Mouse (Mus musculus): ENCODE results near the gene Bcl9. TPM values are rescaled to one million over a fixed set of nuclear protein-coding genes. Genes with fewer than 3 reads are reported as not detected.

The Bcl9 gene
- 6.9 and 15.1 TPM in 2 replicates for polyA plus RNA-seq (2012; rRNA removed)

DNA sequence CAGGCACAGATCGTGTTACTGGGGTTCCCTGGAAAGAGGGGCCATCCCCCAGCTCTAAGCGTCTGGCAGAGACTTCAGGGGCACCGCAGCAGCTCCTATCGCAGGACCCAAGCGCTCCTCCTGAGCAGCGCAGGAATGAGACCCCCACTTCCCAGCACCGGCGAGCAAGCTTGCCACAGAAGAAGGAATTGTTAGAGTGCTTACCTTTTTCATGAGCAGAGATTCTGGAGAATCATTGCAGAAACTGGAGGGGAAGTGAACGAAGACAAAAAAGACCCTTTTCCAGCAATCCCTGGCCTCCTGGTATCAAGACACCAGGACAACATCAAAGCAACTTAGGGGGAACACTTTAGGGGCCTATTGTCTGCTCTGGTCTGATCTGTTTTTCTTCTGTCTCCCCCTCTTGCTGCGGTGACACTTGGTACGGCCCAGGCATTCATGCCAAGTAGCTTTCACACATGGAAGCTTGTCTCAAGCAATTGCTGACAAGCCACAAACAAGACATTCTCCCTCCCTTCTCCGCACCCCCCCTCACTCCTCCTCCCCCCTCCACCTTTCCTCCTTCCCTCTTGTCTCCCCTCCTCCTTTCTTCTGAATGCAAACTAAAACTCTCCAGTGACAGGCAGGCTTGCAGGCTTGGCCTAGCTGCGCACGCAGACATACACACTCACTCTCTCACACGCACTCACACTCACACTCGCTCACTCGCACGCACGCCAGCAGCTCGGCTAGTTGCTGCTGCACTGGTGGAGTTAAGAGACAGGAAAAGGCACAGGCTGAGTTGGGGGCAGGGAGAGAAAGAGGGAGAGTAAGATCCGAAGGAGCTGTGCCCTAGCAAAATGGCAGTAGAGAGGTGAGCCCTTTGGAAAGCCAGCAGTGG is at the start of gene Bcl9:
Gene Bcl9, minus strand, starts transcription at position 365 of the 880 bp plus-strand sequence.
- peak; percentile 47 for DNase-seq (ENCODE audit: low spot score)

DNA sequence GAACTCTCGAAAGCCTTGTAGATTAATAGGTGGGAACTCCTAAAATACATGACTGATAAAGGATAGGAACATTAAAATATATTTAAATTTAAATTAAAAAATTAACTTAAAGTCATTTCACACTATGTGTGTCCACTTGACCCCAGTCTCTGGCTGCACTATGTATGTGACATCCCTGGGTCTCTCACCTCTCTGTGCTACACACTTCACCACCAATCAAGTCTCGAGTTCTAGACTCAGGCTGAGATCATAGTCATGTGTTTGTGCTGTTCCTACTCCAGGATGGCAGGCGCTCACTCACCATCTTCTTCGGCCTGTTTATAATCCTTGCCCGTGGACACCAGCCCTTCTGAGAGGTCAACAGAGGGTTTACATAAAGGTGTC is 41.5 kb upstream of the Bcl9 start:
- DNase-seq (ENCODE audit: low spot score) = no peak

DNA sequence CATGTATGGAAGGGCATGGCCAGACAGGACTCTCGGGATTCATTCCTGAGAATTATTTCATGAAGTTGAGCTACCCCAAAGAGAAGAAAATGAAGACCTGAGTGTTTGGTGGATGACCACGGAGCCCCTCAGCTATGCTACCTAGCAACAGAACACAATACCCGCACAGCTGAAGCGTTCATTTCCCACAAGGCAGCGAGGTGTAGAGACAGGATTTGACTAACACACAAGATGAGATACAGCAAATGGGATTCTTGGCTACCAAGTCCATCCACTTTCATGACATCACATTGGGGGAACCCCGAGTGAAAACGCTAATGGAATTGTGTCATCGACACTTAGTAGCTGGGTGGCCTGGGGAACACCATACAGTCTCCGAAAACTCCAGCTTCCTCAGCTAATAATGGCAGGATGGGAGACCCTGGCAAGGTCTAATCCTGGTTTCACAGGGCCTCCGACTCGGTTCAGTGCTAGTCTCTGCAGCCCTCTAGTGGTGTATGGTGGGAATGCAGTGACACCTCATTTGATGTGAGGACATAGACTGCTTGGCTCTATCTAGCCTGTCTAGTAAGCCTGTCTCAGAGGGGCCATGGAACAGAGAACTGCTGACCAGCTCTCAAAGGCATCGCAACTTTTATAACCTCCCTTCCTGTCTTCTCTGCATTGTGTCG is 40.9 kb upstream of the Bcl9 start:
- peak; percentile 68 for DNase-seq (ENCODE audit: low spot score)

DNA sequence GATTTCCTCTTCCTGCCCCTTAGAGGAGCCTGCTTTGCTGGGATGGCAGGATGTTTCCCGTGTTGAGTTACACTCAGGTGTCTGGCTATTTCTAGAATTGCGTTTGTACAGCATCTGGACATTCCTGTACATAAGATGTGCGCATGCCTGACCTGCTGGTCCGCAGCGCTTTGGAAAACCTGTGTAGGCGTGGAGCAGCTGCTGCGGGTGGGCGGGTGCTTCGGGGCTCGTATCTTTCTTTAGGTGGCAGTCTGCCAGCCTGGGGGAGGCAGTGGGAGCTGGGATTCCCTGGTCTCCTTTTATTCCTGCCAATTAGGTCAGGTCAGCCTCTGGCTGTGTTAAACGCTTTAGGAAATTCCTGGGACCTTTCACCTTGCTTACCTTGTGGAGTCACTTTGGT is 39.6 kb upstream of the Bcl9 start:
- DNase-seq (ENCODE audit: low spot score) = no peak

DNA sequence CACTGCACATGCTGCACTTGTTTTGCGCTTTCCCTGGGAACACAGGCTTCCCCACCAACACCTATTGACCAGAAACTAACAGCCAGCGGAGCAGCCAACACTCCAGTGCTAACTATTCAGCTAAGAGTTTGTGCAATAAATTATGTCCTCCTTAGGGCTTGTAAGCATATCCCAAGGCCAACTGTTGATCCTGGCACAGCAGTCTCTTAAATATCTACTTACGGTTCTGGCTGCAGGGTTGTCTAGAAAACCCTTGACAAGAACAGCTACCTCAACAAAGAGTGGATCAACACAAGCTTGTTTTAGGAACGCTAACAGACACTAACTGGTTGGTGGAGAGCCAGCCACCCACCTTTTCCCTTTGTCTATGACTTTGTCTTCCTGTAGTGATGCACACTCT is 38.6 kb upstream of the Bcl9 start:
- DNase-seq (ENCODE audit: low spot score) = no peak

DNA sequence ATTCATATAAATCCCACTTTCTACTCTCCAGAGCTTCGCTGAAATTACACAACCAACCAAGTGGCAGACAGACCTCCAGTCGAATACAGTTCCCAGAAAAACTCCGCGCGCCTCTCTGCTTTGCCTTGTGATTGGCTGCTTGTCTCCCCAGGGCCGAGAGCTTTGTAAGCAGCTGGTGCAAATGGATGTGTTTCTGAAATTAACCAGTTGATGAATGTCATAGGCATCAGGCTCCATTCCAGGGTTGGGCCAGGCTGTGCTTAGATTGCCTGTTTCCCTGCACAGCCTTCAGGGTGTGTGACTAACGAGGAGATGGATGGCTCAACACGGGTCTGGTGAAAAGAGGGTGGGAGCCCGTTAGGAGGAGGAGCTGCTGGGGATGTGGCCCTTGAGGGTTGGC is 36.9 kb upstream of the Bcl9 start:
- DNase-seq (ENCODE audit: low spot score) = no peak

DNA sequence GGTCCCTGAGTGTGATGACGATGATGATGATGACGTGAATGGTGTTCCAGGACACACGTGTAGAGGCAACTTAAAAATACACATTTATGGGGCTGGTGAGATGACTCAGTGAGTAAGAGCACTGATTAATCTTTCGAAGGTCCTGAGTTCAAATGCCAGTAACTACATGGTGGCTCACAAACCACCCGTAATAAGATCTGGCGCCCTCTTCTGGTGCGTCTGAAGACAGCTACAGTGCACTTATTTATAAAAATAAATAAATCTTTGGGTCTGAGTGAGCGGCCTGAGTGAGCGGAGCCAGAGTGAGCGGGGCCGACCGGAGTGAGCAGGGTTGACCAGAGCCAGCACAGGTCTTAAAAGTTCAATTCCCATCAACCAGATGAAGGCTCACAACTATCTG is 34.5 kb upstream of the Bcl9 start:
- DNase-seq (ENCODE audit: low spot score) = no peak

DNA sequence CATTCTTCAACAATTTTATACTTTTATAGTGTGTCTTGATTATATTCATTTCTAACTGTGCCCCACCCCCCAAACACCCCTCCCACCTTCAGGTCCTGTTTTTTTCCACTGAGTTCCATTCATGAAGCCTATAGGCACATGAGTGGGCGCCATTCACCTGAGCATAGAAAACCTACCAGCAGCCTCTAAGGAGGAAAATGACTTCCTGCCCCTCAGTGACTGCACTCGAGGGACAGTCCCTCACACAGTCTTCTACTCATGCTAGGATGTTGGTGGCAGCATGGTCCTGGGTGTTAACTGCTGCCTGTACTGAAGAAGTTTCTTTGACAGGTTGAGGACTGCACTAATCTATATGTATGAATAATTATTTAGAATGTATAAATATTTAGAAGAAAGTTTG is 30.1 kb upstream of the Bcl9 start:
- no peak for DNase-seq (ENCODE audit: low spot score)

DNA sequence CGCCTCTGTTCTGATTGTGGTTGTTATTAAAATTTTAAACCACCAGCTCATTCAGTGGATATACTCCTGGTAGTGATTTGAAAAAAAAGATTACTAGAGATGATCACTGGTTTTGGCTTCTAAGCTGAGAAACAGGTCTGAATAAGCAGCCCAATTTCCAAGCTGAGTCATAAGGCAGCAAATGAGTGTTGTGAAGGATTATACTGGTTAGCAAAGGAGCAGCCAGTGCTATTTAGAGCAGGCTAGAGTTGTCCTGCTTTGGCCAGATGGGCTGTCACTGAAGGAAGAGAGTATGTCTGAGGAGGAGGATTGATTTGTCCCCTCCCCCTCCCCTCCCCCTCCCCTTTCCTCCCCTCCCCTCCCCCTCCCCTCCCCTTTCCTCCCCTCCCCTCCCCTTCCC is 29.6 kb upstream of the Bcl9 start:
- no peak for DNase-seq (ENCODE audit: low spot score)

DNA sequence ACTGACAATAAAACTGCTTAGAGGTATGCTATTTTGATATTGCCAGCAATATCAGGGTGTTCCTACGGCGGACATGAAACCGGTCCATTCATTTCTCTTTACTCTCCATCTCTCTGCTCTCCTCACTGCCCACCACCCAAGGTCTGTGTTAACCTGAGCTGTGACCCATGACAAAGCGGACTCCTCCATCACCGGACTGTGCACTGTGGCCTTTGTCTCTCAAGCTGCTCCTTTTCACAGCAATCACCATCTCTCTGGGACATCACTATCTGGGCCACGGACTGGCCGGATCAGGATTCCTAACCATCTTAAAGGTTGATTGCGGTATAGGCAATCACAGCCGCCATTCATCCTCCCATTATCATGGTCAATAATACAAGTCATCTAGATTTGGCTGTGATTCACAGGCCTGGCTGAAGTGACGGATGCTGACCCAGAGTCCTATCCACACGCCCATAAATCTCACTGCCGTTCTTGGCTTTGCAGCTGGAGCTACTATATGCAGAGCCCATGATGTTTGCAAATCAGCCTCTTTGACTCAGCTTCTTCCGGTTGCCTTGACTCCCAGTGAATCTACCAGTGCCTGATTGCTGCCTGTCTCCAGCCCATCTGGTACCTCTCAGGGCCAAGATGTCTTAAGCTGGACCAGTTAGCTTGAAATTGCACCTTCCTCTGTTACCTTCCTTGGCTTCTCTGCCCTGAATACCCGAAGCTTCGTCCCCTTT is 28.1 kb upstream of the Bcl9 start:
- DNase-seq (ENCODE audit: low spot score) = no peak

DNA sequence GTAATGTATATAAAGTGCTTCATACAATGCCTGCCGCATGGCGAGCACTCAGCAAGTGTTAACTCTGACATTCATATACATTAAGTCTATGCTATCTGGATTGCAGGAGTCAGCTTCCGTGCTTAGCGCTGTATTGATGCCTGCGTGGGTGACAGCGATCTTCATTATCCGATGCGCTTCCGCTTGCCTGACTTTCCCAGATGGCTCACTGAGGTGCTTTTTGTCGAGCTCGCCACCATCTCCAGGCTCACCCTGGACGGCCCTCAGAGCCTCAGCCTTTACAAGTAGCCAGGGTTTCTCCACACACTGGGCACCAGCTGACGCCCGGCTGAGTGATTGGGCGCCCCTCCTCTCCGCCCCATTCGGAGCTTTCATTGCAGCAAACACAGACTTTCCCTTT is 26.3 kb upstream of the Bcl9 start:
- no peak for DNase-seq (ENCODE audit: low spot score)

DNA sequence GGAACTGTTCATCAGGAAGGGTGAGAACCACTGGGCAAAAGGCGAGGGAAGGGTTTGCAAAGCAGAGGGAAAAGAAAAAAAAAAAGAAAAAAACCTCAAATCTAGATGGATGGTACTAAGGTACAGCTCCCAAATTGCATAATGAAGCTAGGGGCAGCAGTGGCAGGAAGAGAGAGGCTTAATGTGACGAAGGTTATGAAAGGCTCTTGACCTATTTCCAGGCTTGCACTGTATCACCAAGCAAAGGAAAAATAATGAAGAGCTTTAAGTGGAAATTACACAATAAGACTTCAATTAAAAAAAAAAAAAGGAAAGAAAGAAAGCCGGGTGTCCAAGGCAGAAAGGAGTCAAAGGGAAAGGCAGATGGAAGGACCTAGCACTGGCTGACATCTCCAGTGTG is 19.6 kb upstream of the Bcl9 start:
- DNase-seq (ENCODE audit: low spot score) = no peak

DNA sequence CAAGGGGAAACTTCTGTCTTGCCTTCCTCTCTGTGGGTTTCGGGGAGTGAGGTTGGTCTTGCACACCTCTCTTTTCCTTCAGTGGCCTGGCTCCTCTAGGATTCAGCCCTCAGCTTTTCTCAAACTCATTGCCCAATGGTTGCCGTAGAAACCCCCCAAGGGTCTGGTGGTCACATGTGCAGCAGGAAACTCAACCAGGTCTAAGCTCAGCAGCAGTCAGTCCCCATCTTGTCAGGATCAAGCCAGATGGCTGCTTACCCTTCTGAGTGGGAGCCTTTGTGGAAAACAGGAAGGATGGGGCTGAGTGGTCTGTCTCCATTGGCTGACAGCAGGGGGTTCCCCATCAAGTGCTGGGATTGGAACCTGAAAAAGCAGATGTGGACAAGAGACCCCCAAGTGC is 15.7 kb upstream of the Bcl9 start:
- DNase-seq (ENCODE audit: low spot score) = no peak

DNA sequence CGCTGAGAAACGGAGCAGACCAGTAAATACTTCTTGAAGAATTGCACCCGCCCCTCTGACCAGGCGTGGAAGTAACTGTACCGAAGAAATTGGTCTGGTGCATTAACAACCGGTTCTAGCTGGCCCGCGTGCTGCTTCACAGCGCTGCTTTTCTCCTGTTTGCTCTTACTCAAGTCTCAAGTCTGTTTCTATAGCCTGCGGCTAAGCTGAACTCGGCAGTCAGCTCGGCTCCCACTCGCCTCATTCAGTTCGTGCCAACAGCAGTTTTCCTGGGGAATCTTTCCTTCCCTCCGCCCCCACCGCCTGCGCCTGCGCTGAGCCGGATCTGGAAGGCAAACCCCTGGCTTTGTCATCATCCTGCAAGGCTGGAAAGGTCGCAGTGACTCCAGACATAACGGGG is 14.3 kb upstream of the Bcl9 start:
- DNase-seq (ENCODE audit: low spot score) = peak; percentile 27

DNA sequence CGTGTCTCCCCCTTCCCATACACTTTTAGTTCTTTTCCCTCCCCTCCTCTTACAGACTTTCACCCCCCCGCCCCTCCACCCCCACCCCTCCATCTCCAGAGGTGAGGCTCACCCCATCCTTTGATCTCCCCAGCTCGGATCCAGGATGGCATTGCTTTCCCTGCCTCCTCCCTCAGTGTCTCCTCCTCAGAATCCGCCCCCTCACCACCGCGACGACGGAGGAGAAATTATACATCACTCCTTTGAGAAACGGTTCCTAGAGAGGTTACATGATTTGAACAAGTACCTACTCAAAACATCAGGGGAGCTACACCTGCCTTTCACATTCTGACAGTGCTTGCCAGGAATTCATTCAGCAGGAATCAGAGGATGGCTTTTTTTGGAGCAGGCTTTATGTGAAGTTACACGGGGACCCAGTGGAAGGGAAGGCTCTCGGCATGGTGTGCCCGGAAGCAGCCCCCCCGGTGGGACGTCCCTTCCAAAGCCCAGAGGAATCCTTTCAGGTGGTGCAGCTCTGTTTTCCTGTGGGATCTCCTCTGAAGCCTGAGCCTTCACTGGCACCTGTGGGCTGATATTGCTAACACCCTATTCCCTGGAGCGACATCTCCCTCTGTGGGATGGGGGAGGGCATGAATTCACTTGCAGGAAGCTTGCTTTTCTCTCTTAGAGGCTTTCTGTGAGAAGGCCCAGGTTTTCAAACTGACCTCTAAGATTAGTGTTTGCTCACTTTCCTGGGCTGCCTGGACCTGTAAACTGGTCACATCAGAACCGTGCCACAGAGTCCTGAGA is 12.2 kb upstream of the Bcl9 start:
- no peak for DNase-seq (ENCODE audit: low spot score)

DNA sequence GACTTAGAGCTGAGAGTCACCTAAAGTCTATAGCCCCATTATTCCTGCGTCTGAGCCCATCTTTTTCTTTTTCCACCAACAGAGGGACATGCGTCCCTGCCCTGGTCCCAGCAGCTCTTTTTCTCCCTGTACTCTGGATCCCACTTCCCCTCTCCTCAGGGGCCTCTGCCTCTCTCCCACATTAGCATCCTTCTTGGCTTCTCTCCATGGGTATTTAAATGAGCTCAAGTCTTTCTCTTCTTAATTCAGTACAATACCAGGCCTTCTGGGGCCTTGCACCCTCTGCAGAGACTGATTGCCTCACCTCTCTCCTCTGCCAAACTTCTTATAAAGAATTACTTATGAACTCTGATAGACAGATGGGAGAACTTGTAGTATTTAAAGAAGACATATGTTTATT is 10.7 kb upstream of the Bcl9 start:
- DNase-seq (ENCODE audit: low spot score) = no peak

DNA sequence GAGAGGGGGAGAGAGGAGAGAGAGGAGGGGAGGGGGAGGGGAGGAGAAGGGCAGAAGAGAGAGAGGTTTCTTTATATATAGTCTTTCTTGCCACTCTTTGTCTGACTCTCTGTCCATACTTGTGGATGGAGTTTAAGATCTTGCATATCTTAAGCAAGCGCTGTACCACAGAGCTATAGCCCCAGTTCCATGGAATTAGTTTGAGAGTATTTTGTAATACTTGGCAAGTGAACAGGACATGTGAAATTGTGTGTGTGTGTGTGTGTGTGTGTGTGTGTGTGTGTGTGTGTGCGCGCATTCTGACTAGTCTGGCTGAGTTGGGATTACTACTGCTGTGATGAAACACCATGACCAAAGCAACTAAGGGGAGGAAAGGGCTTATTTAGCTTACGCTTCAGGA is 8.2 kb upstream of the Bcl9 start:
- DNase-seq (ENCODE audit: low spot score) = no peak

DNA sequence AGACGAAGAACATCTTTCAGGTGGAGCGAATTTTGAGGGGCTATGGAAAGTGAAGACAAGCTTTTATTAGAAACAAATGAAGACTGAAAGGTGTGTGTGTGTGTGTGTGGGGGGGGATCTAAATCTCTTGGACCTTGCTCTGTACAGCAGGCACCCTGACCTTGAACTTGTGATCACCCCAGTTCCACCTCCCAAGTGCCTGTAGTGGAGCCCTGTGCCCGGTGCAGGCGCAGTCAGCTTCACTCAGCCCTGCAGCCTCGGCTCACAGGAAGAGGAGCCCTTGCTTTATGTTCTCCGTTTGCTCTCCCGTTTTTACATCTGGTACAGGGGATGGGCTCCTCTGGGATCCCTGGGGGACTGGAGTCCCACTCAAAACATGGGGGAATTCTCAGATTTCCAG is 3.9 kb upstream of the Bcl9 start:
- no peak for DNase-seq (ENCODE audit: low spot score)

DNA sequence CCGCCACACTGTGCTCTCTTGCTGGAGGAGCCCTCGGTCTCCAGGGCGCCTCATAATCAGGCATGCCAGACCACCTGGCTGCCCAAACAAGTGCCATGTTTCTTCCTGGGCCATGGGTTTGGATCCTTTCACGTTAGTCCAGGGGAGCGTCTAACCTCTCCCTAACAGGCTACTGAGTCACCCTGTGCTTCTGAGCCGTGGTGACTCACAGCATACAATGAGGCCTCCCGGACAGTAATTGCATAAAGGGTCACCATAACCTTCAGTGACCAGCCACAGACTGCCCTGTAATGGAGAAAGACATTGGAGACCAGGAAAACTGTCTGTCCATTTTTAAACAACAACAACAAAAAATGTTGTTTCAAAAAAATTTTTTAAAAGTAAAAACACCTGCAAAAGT is 2.7 kb upstream of the Bcl9 start:
- no peak for DNase-seq (ENCODE audit: low spot score)

DNA sequence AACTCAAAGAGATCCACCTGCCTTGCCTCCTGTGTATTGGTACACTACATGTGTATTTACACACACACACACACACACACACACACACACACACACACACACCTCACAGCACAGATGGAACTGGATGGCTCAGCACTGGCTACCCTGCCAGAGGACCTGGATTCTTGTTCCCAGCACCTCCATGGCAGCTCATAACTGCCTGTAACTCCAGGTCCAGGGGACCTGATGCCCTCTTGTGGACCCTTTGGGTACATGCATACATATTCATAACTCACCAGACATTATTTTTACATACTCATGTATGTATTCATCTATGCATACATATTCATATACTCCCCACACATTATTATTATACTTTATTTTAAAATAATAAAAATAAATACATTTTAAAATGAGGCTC is 2.2 kb upstream of the Bcl9 start:
- no peak for DNase-seq (ENCODE audit: low spot score)

DNA sequence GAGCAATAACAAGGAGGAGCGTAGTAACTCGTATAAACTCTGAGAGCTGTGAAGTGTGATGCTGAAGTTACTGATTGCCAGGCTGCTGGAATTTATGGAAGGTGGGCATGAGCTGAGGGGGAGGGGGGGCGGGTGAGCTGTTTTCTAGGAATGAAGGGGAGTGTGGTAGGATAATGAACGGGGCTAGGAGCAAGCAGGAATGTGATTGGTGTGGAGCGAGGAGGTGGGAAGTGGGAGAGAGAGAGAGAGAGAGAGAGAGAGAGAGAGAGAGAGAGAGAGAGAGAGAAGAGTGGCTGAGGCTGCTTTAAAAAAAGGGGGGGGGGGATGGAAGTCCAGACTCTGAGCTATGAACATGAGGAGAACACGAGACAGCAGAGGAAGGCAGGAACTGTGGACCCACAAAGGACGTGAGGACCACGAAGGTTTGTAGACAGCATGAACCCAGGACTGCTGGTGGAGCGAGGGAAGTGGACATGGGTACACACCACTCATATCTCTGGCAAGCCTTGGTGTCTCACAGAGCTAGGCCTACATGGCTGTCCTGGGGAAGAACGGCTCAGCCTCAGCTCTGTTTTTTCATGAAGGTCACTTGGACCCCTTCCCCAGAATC is 1.2 kb upstream of the Bcl9 start:
- no peak for DNase-seq (ENCODE audit: low spot score)
